Mouse (Mus musculus) limb, embryonic 15.5 days (tissue): ENCODE results near the gene Sec16a. TPM values are rescaled to one million over a fixed set of nuclear protein-coding genes. Genes with fewer than 3 reads are reported as not detected.

Source experiments
- ATAC-seq: fragments of 200-750 bp; cut with Nextera tagmentation; 2 replicates; pipeline ENCODE4 v1.8.0; 2017; ENCODE audit warnings: low read depth, moderate TSS enrichment; ENCODE audit not compliant: insufficient number of reproducible peaks, low FRiP score, low TSS enrichment
- H3K27ac ChIP-seq: fragments of 300-500 bp; sonication (generic); 2 replicates; pipeline ENCODE4 v1.5.1; 2015; ENCODE audit warnings: moderate library complexity, mild to moderate bottlenecking, inconsistent platforms
- H3K27me3 ChIP-seq: fragments of 300-500 bp; sonication (generic); 2 replicates; pipeline ENCODE4 v1.6.1; 2015; ENCODE audit warnings: inconsistent platforms
- H3K36me3 ChIP-seq: fragments of 300-500 bp; sonication (generic); 2 replicates; pipeline ENCODE4 v1.6.1; 2015; ENCODE audit warnings: inconsistent platforms
- H3K4me1 ChIP-seq: fragments of 300-500 bp; sonication (generic); 2 replicates; pipeline ENCODE4 v1.6.1; 2015; ENCODE audit warnings: inconsistent platforms
- H3K4me2 ChIP-seq: fragments of 300-500 bp; sonication (generic); 2 replicates; pipeline ENCODE4 v1.6.1; 2015; ENCODE audit warnings: mild to moderate bottlenecking, inconsistent platforms
- H3K4me3 ChIP-seq: fragments of 300-500 bp; sonication (generic); 2 replicates; pipeline ENCODE4 v1.5.1; 2015; ENCODE audit warnings: mild to moderate bottlenecking, inconsistent platforms
- H3K9ac ChIP-seq: fragments of 300-500 bp; sonication (generic); 2 replicates; pipeline ENCODE4 v1.6.1; 2015; ENCODE audit warnings: inconsistent platforms
- H3K9me3 ChIP-seq: fragments of 300-500 bp; sonication (generic); 2 replicates; pipeline ENCODE4 v1.6.1; 2016; ENCODE audit warnings: inconsistent platforms
- WGBS: fragments of 180-500 bp; shearing (Covaris S2); methylation state at CpG from one replicate; pipeline ENCODE4 v1.1.7; 2015; 5-methylcytosine and 5-hydroxymethylcytosine counted together
- polyA plus RNA-seq: library from polyadenylated mRNA; unstranded; fragments of >200 nt; fragmentation: Nextera tagmentation; extraction: Ambion mirVana; gene quantifications from 2 replicates; pipeline ENCODE4 v1.2.1, GENCODE M21; 2015

The Sec16a gene
- polyA plus RNA-seq, 1 experiment from 2014 or later = 30.5 TPM

- ATAC-seq = no peak
- Histone ChIP-seq H3K9ac (no peak overlapping the region), H3K4me2 (no peak overlapping the region), H3K9me3 (no peaks in the 10 kb centered on the region), H3K4me1 (no peaks in the 10 kb centered on the region), H3K36me3 (peaks cover 99% of the 10 kb centered on the region), H3K27me3 (no peaks in the 10 kb centered on the region), H3K4me3 (no peak overlapping the region), H3K27ac (no peak overlapping the region)
- 90% methylated on average over 17 of the region's 17 CpGs for WGBS
These were observed 26.0 kb upstream of the Sec16a start for GRCm38 (mm10) chr2:26470967-26471366.

GRCm38 (mm10) chr2:26468376-26468775 lies 23.4 kb upstream of the Sec16a start:
- Histone ChIP-seq H3K27ac (no peak overlapping the region), H3K4me2 (no peak overlapping the region), H3K36me3 (peaks cover 97% of the 10 kb centered on the region), H3K9me3 (no peaks in the 10 kb centered on the region), H3K27me3 (no peaks in the 10 kb centered on the region), H3K9ac (no peak overlapping the region), H3K4me3 (no peak overlapping the region), H3K4me1 (no peaks in the 10 kb centered on the region)
- 92% methylated on average over 15 of the region's 15 CpGs for WGBS
- no peak for ATAC-seq

GRCm38 (mm10) chr2:26463412-26463811 lies 18.4 kb upstream of the Sec16a start:
- WGBS = 94% methylated on average over 6 of the region's 6 CpGs
- Histone ChIP-seq H3K27me3 (no peaks in the 10 kb centered on the region), H3K27ac (no peak overlapping the region), H3K4me3 (no peak overlapping the region), H3K9ac (no peak overlapping the region), H3K36me3 (peaks cover 90% of the 10 kb centered on the region), H3K4me1 (peaks cover 21% of the 10 kb centered on the region), H3K9me3 (no peaks in the 10 kb centered on the region), H3K4me2 (no peak overlapping the region)
- no peak for ATAC-seq

- no peak overlapping the region for H3K4me3 ChIP-seq
- no peaks in the 10 kb centered on the region for H3K27me3 ChIP-seq
- no peak overlapping the region for H3K4me2 ChIP-seq
- H3K9ac ChIP-seq = no peak overlapping the region
- ATAC-seq = no peak
- H3K36me3 ChIP-seq = peaks cover 90% of the 10 kb centered on the region
- H3K4me1 ChIP-seq = peaks cover 25% of the 10 kb centered on the region
- no peaks in the 10 kb centered on the region for H3K9me3 ChIP-seq
- H3K27ac ChIP-seq = no peak overlapping the region
- WGBS = 79% methylated on average over 3 of the region's 3 CpGs
These were observed 18.0 kb upstream of the Sec16a start for GRCm38 (mm10) chr2:26462980-26463379.

- WGBS = 89% methylated on average over 5 of the region's 5 CpGs
- H3K4me3 ChIP-seq = no peak overlapping the region
- H3K36me3 ChIP-seq = peaks cover 84% of the 10 kb centered on the region
- no peak for ATAC-seq
- H3K27ac ChIP-seq = 0 out of 2 replicates have a peak overlapping the region, but pooled peaks have one; percentile 17
- no peak overlapping the region for H3K4me2 ChIP-seq
- peaks cover 25% of the 10 kb centered on the region for H3K4me1 ChIP-seq
- H3K9me3 ChIP-seq = no peaks in the 10 kb centered on the region
- H3K9ac ChIP-seq = no peak overlapping the region
- no peaks in the 10 kb centered on the region for H3K27me3 ChIP-seq
These were observed 16.7 kb upstream of the Sec16a start for GRCm38 (mm10) chr2:26461667-26462066.

- H3K36me3 ChIP-seq = peaks cover 76% of the 10 kb centered on the region
- no peak overlapping the region for H3K27ac ChIP-seq
- no peak overlapping the region for H3K4me3 ChIP-seq
- no peak for ATAC-seq
- H3K27me3 ChIP-seq = no peaks in the 10 kb centered on the region
- no peaks in the 10 kb centered on the region for H3K9me3 ChIP-seq
- no peak overlapping the region for H3K9ac ChIP-seq
- H3K4me2 ChIP-seq = no peak overlapping the region
- peaks cover 25% of the 10 kb centered on the region for H3K4me1 ChIP-seq
- 87% methylated on average over 13 of the region's 13 CpGs for WGBS
These were observed 15.8 kb upstream of the Sec16a start for GRCm38 (mm10) chr2:26460837-26461236.

GRCm38 (mm10) chr2:26460097-26460646 lies 15.2 kb upstream of the Sec16a start:
- 0 out of 2 replicates have a peak overlapping the region, but pooled peaks have one; percentile 11 for H3K27ac ChIP-seq
- H3K4me1 ChIP-seq = peaks cover 25% of the 10 kb centered on the region
- ATAC-seq = no peak
- no peak overlapping the region for H3K4me2 ChIP-seq
- no peaks in the 10 kb centered on the region for H3K27me3 ChIP-seq
- peaks cover 71% of the 10 kb centered on the region for H3K36me3 ChIP-seq
- H3K4me3 ChIP-seq = no peak overlapping the region
- no peaks in the 10 kb centered on the region for H3K9me3 ChIP-seq
- H3K9ac ChIP-seq = no peak overlapping the region
- WGBS = 91% methylated on average over 16 of the region's 16 CpGs

- H3K9me3 ChIP-seq = no peaks in the 10 kb centered on the region
- H3K27me3 ChIP-seq = no peaks in the 10 kb centered on the region
- H3K9ac ChIP-seq = no peak overlapping the region
- no peak overlapping the region for H3K4me3 ChIP-seq
- 48% methylated on average over 6 of the region's 6 CpGs for WGBS
- ATAC-seq = no peak
- no peak overlapping the region for H3K4me2 ChIP-seq
- peaks cover 25% of the 10 kb centered on the region for H3K4me1 ChIP-seq
- 0 out of 2 replicates have a peak overlapping the region, but pooled peaks have one; percentile 11 for H3K27ac ChIP-seq
- peaks cover 64% of the 10 kb centered on the region for H3K36me3 ChIP-seq
These were observed 14.5 kb upstream of the Sec16a start for GRCm38 (mm10) chr2:26459478-26459877.

GRCm38 (mm10) chr2:26458402-26459124 lies 13.5 kb upstream of the Sec16a start:
- H3K36me3 ChIP-seq = peaks cover 56% of the 10 kb centered on the region
- ATAC-seq = peak; percentile 64; the same call in 1 of the 2 replicates
- no peak overlapping the region for H3K9ac ChIP-seq

GRCm38 (mm10) chr2:26449121-26450060 lies 4.4 kb upstream of the Sec16a start:
- peaks cover 20% of the 10 kb centered on the region for H3K4me1 ChIP-seq
- H3K27ac ChIP-seq = no peak overlapping the region
- H3K4me2 ChIP-seq = no peak overlapping the region
- no peaks in the 10 kb centered on the region for H3K27me3 ChIP-seq
- WGBS = 18% methylated on average over 5 of the region's 5 CpGs
- no peak for ATAC-seq
- no peaks in the 10 kb centered on the region for H3K9me3 ChIP-seq
- H3K36me3 ChIP-seq = no peaks in the 10 kb centered on the region
- no peak overlapping the region for H3K4me3 ChIP-seq
- no peak overlapping the region for H3K9ac ChIP-seq

More at GRCm38 (mm10) chr2:26458402-26459124, 13.5 kb upstream of the Sec16a start:
- Histone ChIP-seq H3K4me2 (no peak overlapping the region), H3K4me1 (peaks cover 25% of the 10 kb centered on the region), H3K4me3 (no peak overlapping the region), H3K27me3 (no peaks in the 10 kb centered on the region), H3K27ac (peak overlapping the region; percentile 75), H3K9me3 (no peaks in the 10 kb centered on the region)
- WGBS = 28% methylated on average over 7 of the region's 7 CpGs

- no peak overlapping the region for H3K9ac ChIP-seq
- H3K27ac ChIP-seq = 0 out of 2 replicates have a peak overlapping the region, but pooled peaks have one; percentile 27
- H3K4me1 ChIP-seq = peaks cover 34% of the 10 kb centered on the region
- no peak for ATAC-seq
- no peaks in the 10 kb centered on the region for H3K27me3 ChIP-seq
- H3K4me2 ChIP-seq = 0 out of 2 replicates have a peak overlapping the region, but pooled peaks have one; percentile 12
- no peaks in the 10 kb centered on the region for H3K36me3 ChIP-seq
- H3K9me3 ChIP-seq = no peaks in the 10 kb centered on the region
- H3K4me3 ChIP-seq = no peak overlapping the region
- 57% methylated on average over 1 of the region's 1 CpGs for WGBS
These were observed 2.4 kb upstream of the Sec16a start for GRCm38 (mm10) chr2:26447451-26447850.
